Mouse (Mus musculus): ENCODE measurements around the gene Chil5. TPM values are rescaled to one million over a fixed set of nuclear protein-coding genes. Genes with fewer than 3 reads are reported as not detected.

Gene Chil5
- total RNA-seq, 2 experiments from 2014 or later = not detected

Other genes starting within 250 kb of the Chil5 start
- gene Rap1a, start 231.5 kb downstream of the Chil5 start, total RNA-seq (2021) = 10 to 100 TPM; 76.5 to 84.1 TPM
- under 1 TPM; 0.74 to 0.83 TPM for gene Adora3, start 162.0 kb downstream of the Chil5 start, total RNA-seq (2021)
- gene Tmigd3, start 161.9 kb downstream of the Chil5 start, total RNA-seq (2021) = under 1 TPM in 1 of 2 experiments, not detected in 1; 0.35 TPM
- 1 to 10 TPM in 1 of 2 experiments, under 1 TPM in 1; 0.95 to 1.6 TPM for gene I830077J02Rik, start 100.2 kb downstream of the Chil5 start, total RNA-seq (2021)
- gene Wdr77, start 73.4 kb downstream of the Chil5 start, total RNA-seq (2021) = 10 to 100 TPM; 54.6 to 61.6 TPM
- gene Atp5f1, start 72.7 kb downstream of the Chil5 start, total RNA-seq (2021) = 100 to 1,000 TPM; 295 to 299 TPM
- gene Ovgp1, start 59.1 kb downstream of the Chil5 start, total RNA-seq (2021) = 1 to 10 TPM; 1.3 to 1.6 TPM
- gene Pifo, start 18.2 kb downstream of the Chil5 start, total RNA-seq (2021) = under 1 TPM in 1 of 2 experiments, not detected in 1; 0.38 TPM
- gene Chia1, start 80.4 kb upstream of the Chil5 start, total RNA-seq (2021) = 1 to 10 TPM; 1.9 to 2.1 TPM
- gene Chil3, start 134.8 kb upstream of the Chil5 start, total RNA-seq (2021) = not detected
- gene Chil4, start 186.7 kb upstream of the Chil5 start, total RNA-seq (2021) = not detected